Mouse (Mus musculus) embryonic facial prominence, embryonic 12.5 days (tissue): ENCODE measurements around the gene Hoxa13. TPM values are rescaled to one million over a fixed set of nuclear protein-coding genes. Genes with fewer than 3 reads are reported as not detected.

Experiments used
- ATAC-seq: fragments of 200-750 bp; cut with Nextera tagmentation; 2 replicates; pipeline ENCODE4 v1.8.0; 2017; ENCODE audit not compliant: insufficient number of reproducible peaks, insufficient read depth, low FRiP score, low TSS enrichment
- H3K27ac ChIP-seq: fragments of 300-500 bp; sonication (generic); 2 replicates; pipeline ENCODE4 v1.5.1; 2016; ENCODE audit warnings: mild to moderate bottlenecking
- H3K27me3 ChIP-seq: fragments of 300-500 bp; sonication (generic); 2 replicates; pipeline ENCODE4 v1.6.1; 2016; ENCODE audit warnings: mild to moderate bottlenecking, moderate library complexity
- H3K36me3 ChIP-seq: fragments of 300-500 bp; sonication (generic); 2 replicates; pipeline ENCODE4 v1.6.1; 2016; ENCODE audit warnings: mild to moderate bottlenecking
- H3K4me1 ChIP-seq: fragments of 300-500 bp; sonication (generic); 2 replicates; pipeline ENCODE4 v1.6.1; 2016
- H3K4me2 ChIP-seq: fragments of 300-500 bp; sonication (generic); replicated peaks from 2 replicates; pipeline ENCODE4 v1.6.1; 2016; ENCODE audit warnings: mild to moderate bottlenecking, moderate library complexity
- H3K4me3 ChIP-seq: fragments of 300-500 bp; sonication (generic); 2 replicates; pipeline ENCODE4 v1.5.1; 2016; ENCODE audit warnings: mild to moderate bottlenecking
- H3K9ac ChIP-seq: fragments of 300-500 bp; sonication (generic); 2 replicates; pipeline ENCODE4 v1.6.1; 2016; ENCODE audit warnings: mild to moderate bottlenecking, moderate library complexity
- H3K9me3 ChIP-seq: fragments of 300-500 bp; sonication (generic); 2 replicates; pipeline ENCODE4 v1.6.1; 2016; ENCODE audit warnings: mild to moderate bottlenecking, moderate library complexity
- WGBS: fragments of 180-500 bp; shearing (Covaris S2); methylation state at CpG from one replicate; pipeline ENCODE4 v1.1.7; 2016; 5-methylcytosine and 5-hydroxymethylcytosine counted together
- polyA plus RNA-seq: library from polyadenylated mRNA; unstranded; fragments of >200 nt; fragmentation: Nextera tagmentation; extraction: Ambion mirVana; gene quantifications from 2 replicates; pipeline ENCODE4 v1.2.1, GENCODE M21; 2016

The Hoxa13 gene
- polyA plus RNA-seq, 1 experiment from 2014 or later = not detected

DNA sequence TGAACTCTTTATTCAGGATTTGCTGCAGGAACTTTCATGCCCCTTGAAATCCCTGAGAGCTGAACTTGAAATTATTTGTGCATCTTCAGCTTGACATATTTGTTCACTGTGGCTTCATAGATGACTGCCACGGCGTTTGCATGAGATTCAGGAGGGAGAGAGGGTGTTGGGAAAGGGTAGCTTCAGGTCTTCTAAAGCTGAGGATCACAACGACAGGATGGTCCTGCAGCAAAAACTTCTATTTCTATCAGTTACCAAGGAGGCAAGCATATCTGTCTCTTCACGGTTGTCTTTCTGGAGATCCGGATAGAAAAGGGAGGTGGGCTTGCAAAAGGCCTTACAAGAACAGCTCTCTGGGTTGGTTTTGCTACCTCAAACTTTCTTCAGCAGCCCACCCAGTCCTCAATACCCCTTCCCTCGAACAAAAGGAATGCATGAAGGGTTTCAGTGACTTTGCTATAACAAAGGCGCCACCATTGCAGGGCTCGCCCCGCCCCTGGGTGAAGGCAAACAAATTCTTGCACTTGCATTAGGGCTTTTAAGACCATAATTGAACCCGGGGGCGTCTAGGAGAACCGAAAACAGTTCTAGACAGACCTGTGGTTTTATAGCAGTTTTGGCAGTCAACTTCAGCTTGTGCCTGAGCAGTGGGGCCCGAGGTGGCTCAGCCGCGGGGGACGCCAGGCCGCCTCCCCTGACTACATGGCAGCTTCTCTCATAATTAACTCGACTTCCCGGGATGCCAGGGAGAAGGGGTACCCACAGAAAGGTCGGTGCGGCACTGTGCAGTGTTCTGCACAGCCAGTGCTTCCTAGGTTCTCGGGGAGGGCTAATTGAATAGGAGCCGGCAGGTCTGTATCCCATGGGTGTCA lies 12.7 kb downstream of the Hoxa13 start:
- ATAC-seq = no peak
- no peak overlapping the region for H3K9ac ChIP-seq
- H3K4me1 ChIP-seq = 0 out of 2 replicates have a peak, but pooled peaks cover 3% of the 10 kb centered on the region
- H3K4me3 ChIP-seq = no peak overlapping the region
- no peaks in the 10 kb centered on the region for H3K9me3 ChIP-seq
- no peaks in the 10 kb centered on the region for H3K36me3 ChIP-seq
- H3K4me2 ChIP-seq = no peak overlapping the region
- H3K27ac ChIP-seq = no peak overlapping the region
- H3K27me3 ChIP-seq = peaks cover 96% of the 10 kb centered on the region
- WGBS = 2% methylated on average over 23 of the region's 23 CpGs

- H3K27ac ChIP-seq = no peak overlapping the region
- no peaks in the 10 kb centered on the region for H3K9me3 ChIP-seq
- 5% methylated on average over 3 of the region's 3 CpGs for WGBS
- H3K9ac ChIP-seq = no peak overlapping the region
- 0 out of 2 replicates have a peak, but pooled peaks cover 3% of the 10 kb centered on the region for H3K4me1 ChIP-seq
- H3K36me3 ChIP-seq = no peaks in the 10 kb centered on the region
- peaks cover 97% of the 10 kb centered on the region for H3K27me3 ChIP-seq
- ATAC-seq = no peak
- H3K4me2 ChIP-seq = no peak overlapping the region
- no peak overlapping the region for H3K4me3 ChIP-seq
Measured at GRCm38 (mm10) chr6:52246916-52247315, 13.8 kb downstream of the Hoxa13 start.

- no peak overlapping the region for H3K4me3 ChIP-seq
- H3K9ac ChIP-seq = no peak overlapping the region
- no peak for ATAC-seq
- H3K27ac ChIP-seq = no peak overlapping the region
- no peak overlapping the region for H3K4me2 ChIP-seq
- no peaks in the 10 kb centered on the region for H3K36me3 ChIP-seq
- peaks cover 97% of the 10 kb centered on the region for H3K27me3 ChIP-seq
- H3K4me1 ChIP-seq = 0 out of 2 replicates have a peak, but pooled peaks cover 3% of the 10 kb centered on the region
- 1% methylated on average over 26 of the region's 26 CpGs for WGBS
- H3K9me3 ChIP-seq = no peaks in the 10 kb centered on the region
Measured at GRCm38 (mm10) chr6:52246403-52246803, 14.3 kb downstream of the Hoxa13 start.

- no peak within 1 kb of the TSS for H3K27ac ChIP-seq
- 0 out of 2 replicates have a peak, but pooled peaks cover 3% of the 10 kb centered on the region for H3K4me1 ChIP-seq
- no peak within 1 kb of the TSS for H3K4me2 ChIP-seq
- H3K9ac ChIP-seq = no peak within 1 kb of the TSS
- H3K9me3 ChIP-seq = no peaks in the 10 kb centered on the region
- H3K4me3 ChIP-seq = no peak within 1 kb of the TSS
- no peak for ATAC-seq
- under 1% methylated on average over 20 of the region's 20 CpGs for WGBS
- H3K36me3 ChIP-seq = no peaks in the 10 kb centered on the region
- peaks cover 97% of the 10 kb centered on the region for H3K27me3 ChIP-seq
Measured at GRCm38 (mm10) chr6:52245757-52246142, 14.9 kb downstream of the Hoxa13 start, which contains the start of gene Hoxa11. Gene Hoxa11, minus strand, starts transcription at chr6:52245810.

DNA sequence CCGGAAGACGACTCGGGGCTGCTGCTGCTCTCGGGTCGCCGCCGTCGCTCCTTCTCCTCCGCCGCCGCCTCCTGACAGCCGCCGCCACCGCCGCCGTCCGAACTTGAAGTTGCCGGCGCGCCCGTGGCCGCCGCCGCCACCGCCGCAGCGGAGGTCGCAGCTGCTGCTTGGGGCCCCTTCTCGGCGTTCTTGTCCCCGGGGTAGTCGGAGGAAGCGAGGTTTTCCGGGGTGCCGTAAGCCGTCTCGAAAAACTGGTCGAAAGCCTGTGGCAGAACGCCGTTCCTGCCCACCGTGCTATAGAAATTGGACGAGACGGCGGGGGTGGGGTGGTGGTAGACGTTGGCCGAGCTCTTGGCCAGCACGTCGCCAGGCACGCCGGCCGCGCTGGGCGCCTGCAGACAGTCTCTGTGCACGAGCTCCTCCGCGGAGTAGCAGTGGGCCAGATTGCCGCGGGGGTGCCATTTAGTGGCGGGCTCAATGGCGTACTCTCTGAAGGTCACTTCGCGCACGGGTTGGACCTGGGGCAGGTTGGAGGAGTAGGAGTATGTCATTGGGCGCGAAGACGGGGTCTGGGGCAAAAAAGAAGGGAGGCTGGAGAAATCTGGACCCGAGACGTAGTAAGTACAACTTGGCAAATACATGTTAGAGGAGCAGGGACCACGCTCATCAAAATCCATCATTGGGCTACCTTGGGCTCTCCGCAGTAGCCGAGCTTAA lies 15.5 kb downstream of the Hoxa13 start:
- no peak for ATAC-seq
- under 1% methylated on average over 71 of the region's 71 CpGs for WGBS
- H3K27me3 ChIP-seq = peaks cover 97% of the 10 kb centered on the region
- H3K27ac ChIP-seq = no peak overlapping the region
- H3K36me3 ChIP-seq = no peaks in the 10 kb centered on the region
- 0 out of 2 replicates have a peak, but pooled peaks cover 3% of the 10 kb centered on the region for H3K4me1 ChIP-seq
- H3K9ac ChIP-seq = no peak overlapping the region
- no peak overlapping the region for H3K4me3 ChIP-seq
- H3K9me3 ChIP-seq = no peaks in the 10 kb centered on the region
- no peak overlapping the region for H3K4me2 ChIP-seq

- H3K27me3 ChIP-seq = peaks cover 97% of the 10 kb centered on the region
- H3K4me1 ChIP-seq = 0 out of 2 replicates have a peak, but pooled peaks cover 3% of the 10 kb centered on the region
- under 1% methylated on average over 23 of the region's 23 CpGs for WGBS
- H3K36me3 ChIP-seq = no peaks in the 10 kb centered on the region
- H3K27ac ChIP-seq = no peak overlapping the region
- H3K4me3 ChIP-seq = no peak overlapping the region
- ATAC-seq = no peak
- no peak overlapping the region for H3K9ac ChIP-seq
- no peak overlapping the region for H3K4me2 ChIP-seq
- H3K9me3 ChIP-seq = no peaks in the 10 kb centered on the region
Measured at GRCm38 (mm10) chr6:52244471-52245039, 16.1 kb downstream of the Hoxa13 start.

- Histone ChIP-seq H3K9me3 (no peaks in the 10 kb centered on the region), H3K4me3 (no peak overlapping the region), H3K4me1 (0 out of 2 replicates have a peak, but pooled peaks cover 3% of the 10 kb centered on the region), H3K4me2 (no peak overlapping the region), H3K27me3 (peaks cover 94% of the 10 kb centered on the region), H3K27ac (no peak overlapping the region), H3K36me3 (no peaks in the 10 kb centered on the region), H3K9ac (no peak overlapping the region)
- no peak for ATAC-seq
- WGBS = under 1% methylated on average over 12 of the region's 12 CpGs
Measured at GRCm38 (mm10) chr6:52243681-52244121, 17.0 kb downstream of the Hoxa13 start.

GRCm38 (mm10) chr6:52242801-52243332 lies 17.8 kb downstream of the Hoxa13 start:
- Histone ChIP-seq H3K4me3 (no peak overlapping the region), H3K9ac (no peak overlapping the region), H3K27ac (no peak overlapping the region), H3K4me2 (no peak overlapping the region), H3K27me3 (peaks cover 92% of the 10 kb centered on the region), H3K36me3 (no peaks in the 10 kb centered on the region), H3K9me3 (no peaks in the 10 kb centered on the region), H3K4me1 (0 out of 2 replicates have a peak, but pooled peaks cover 3% of the 10 kb centered on the region)
- WGBS = 5% methylated on average over 4 of the region's 4 CpGs
- ATAC-seq = no peak

- no peak overlapping the region for H3K4me3 ChIP-seq
- H3K4me2 ChIP-seq = no peak overlapping the region
- peaks cover 94% of the 10 kb centered on the region for H3K27me3 ChIP-seq
- ATAC-seq = no peak
- no peak overlapping the region for H3K9ac ChIP-seq
- no peak overlapping the region for H3K27ac ChIP-seq
- WGBS = 4% methylated on average over 9 of the region's 9 CpGs
- no peaks in the 10 kb centered on the region for H3K9me3 ChIP-seq
- H3K36me3 ChIP-seq = no peaks in the 10 kb centered on the region
- 0 out of 2 replicates have a peak, but pooled peaks cover 3% of the 10 kb centered on the region for H3K4me1 ChIP-seq
Measured at GRCm38 (mm10) chr6:52241001-52241621, 19.6 kb downstream of the Hoxa13 start.

- H3K4me1 ChIP-seq = 0 out of 2 replicates have a peak, but pooled peaks cover 3% of the 10 kb centered on the region
- 0 out of 2 replicates have a peak within 1 kb of the TSS, but pooled peaks have one; percentile 8 for H3K4me2 ChIP-seq
- no peaks in the 10 kb centered on the region for H3K36me3 ChIP-seq
- 2% methylated on average over 35 of the region's 35 CpGs for WGBS
- no peak within 1 kb of the TSS for H3K27ac ChIP-seq
- H3K4me3 ChIP-seq = no peak within 1 kb of the TSS
- no peak within 1 kb of the TSS for H3K9ac ChIP-seq
- H3K27me3 ChIP-seq = peaks cover 94% of the 10 kb centered on the region
- no peak for ATAC-seq
- no peaks in the 10 kb centered on the region for H3K9me3 ChIP-seq
Measured at GRCm38 (mm10) chr6:52240389-52241000, 20.2 kb downstream of the Hoxa13 start, which contains the start of gene Hoxa10. Gene Hoxa10, minus strand, starts transcription at chr6:52240854.
